Mouse (Mus musculus) lung, adult 2 months (tissue): ENCODE results near the gene Plxna4.

Experiments used
- CTCF ChIP-seq: fragments of 200-500 bp; IDR thresholded peaks from 2 replicates; pipeline ENCODE4 v1.5.1; 2011; ENCODE audit warnings: mild to moderate bottlenecking, low read length, control low read depth; ENCODE audit not compliant: insufficient read depth
- POLR2A ChIP-seq: fragments of 200-500 bp; IDR thresholded peaks from 2 replicates; pipeline ENCODE4 v1.6.1; 2011; ENCODE audit warnings: low read depth, mild to moderate bottlenecking, control low read depth, low read length, borderline replicate concordance; ENCODE audit errors: extremely low read depth

DNA sequence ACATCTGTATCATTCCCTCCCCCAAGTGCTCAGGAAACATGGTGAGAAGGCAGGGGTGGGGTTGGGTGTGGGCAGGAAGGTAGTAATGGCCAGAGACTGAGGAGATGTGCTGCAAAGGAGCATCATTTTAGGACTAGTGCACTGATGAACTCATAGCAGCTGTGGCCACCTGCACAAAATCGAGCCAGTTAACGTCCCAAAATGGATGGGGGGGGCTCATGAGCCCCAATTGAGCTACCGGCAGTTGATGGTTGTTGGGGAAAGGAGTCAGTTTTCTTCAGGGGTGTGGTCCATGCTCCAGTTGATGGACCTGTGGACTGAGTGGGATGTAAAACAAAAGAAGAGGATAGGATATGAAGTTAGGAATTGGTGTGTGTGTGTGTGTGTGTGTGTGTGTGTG lies 448.5 kb downstream of the Plxna4 start:
- no peak for TF ChIP-seq POLR2A
- TF ChIP-seq CTCF = no peak
